Mouse (Mus musculus): Measurements from ENCODE around the gene Iqgap1.

- no peak for TF ChIP-seq CTCF (IDR thresholded peaks at IDR 0.05; ENCODE audit: low read depth)
- no peak for TF ChIP-seq EP300 (IDR thresholded peaks at IDR 0.05; ENCODE audit: low read depth)
Measured at GRCm38 (mm10) chr7:80670889-80671288, 154.9 kb downstream of the Iqgap1 start.

Measured in heart, postnatal 0 days (tissue).